Comparison of ENCODE assay signal across 21 mouse cellular contexts in genomic region chr2:154233426-154233825, GRCm38 (mm10). TPM values are rescaled to one million over a fixed set of nuclear protein-coding genes. Genes with fewer than 3 reads are reported as not detected.
DNase-seq lines count a peak whose midpoint lies in the region; ATAC-seq and TF ChIP-seq lines count a peak whose summit lies in the region.
"Had no signal": no experiment of that assay in that cellular context is flagged by ENCODE, and none has a peak within 500 bp of the region (broad histone marks: within the 10 kb centered on the region; RNA-seq: fewer than 3 reads in every experiment).

No protein-coding gene starts in this region.

- TF ChIP-seq POLR2A in heart, adult 2 months (IDR thresholded peaks at IDR 0.05; ENCODE audit: insufficient read depth, low read depth, low read length): no peak
- no peak for TF ChIP-seq POLR2A in lung, adult 2 months (IDR thresholded peaks at IDR 0.05; ENCODE audit: borderline replicate concordance, extremely low read depth, low read depth, low read length)

- H3K27ac ChIP-seq in forebrain, embryonic 15.5 days (replicated peaks): no peak overlapping the region
- no peak overlapping the region for H3K27ac ChIP-seq in forebrain, embryonic 13.5 days
- no peak overlapping the region for H3K27ac ChIP-seq in heart, adult 2 months
- H3K27ac ChIP-seq: liver, embryonic 13.5 days; stomach, embryonic 15.5 days had no signal

- H3K4me3 ChIP-seq in forebrain, embryonic 15.5 days: no peak overlapping the region
- no peak overlapping the region for H3K4me3 ChIP-seq in forebrain, embryonic 13.5 days
- H3K4me3 ChIP-seq in heart, adult 2 months: no peak overlapping the region
- H3K4me3 ChIP-seq in lung, adult 2 months (replicated peaks; ENCODE audit: extremely low read depth, low read depth, low read length): no peak overlapping the region
- H3K4me3 ChIP-seq: heart, embryonic 12.5 days; liver, embryonic 13.5 days; stomach, embryonic 15.5 days had no signal

- H3K79me2 ChIP-seq in heart, adult 2 months (replicated peaks; ENCODE audit: control insufficient read depth, insufficient read depth, low read length): no peaks in the 10 kb centered on the region

- no peaks in the 10 kb centered on the region for H3K36me3 ChIP-seq in forebrain, embryonic 15.5 days
- H3K36me3 ChIP-seq in forebrain, embryonic 13.5 days (ENCODE audit: poor library complexity, severe bottlenecking): no peaks in the 10 kb centered on the region
- no peaks in the 10 kb centered on the region for H3K36me3 ChIP-seq in heart, adult 2 months (ENCODE audit: control insufficient read depth, insufficient read depth, low read length)
- H3K36me3 ChIP-seq: heart, embryonic 12.5 days; liver, embryonic 13.5 days; stomach, embryonic 15.5 days had no signal

- 72% methylated on average over 6 of the region's 6 CpGs for whole genome bisulfite sequencing in forebrain, embryonic 15.5 days
- 90% methylated on average over 6 of the region's 6 CpGs for WGBS in forebrain, embryonic 13.5 days
- WGBS in heart, adult 2 months: 87% methylated on average over 6 of the region's 6 CpGs
- 86% methylated on average over 6 of the region's 6 CpGs for WGBS in lung, adult 2 months

- no peaks in the 10 kb centered on the region for H3K27me3 ChIP-seq in forebrain, embryonic 15.5 days
- no peaks in the 10 kb centered on the region for H3K27me3 ChIP-seq in forebrain, embryonic 13.5 days
- no peaks in the 10 kb centered on the region for H3K27me3 ChIP-seq in heart, adult 2 months (ENCODE audit: control insufficient read depth, insufficient read depth, low read length)
- H3K27me3 ChIP-seq: heart, embryonic 12.5 days; liver, embryonic 13.5 days; stomach, embryonic 15.5 days had no signal

- intact Hi-C loops in heart, adult 2 months (cut with DNase I): no loop called here

- no peaks in the 10 kb centered on the region for H3K9me3 ChIP-seq in forebrain, embryonic 15.5 days
- H3K9me3 ChIP-seq in forebrain, embryonic 13.5 days (replicated peaks): no peaks in the 10 kb centered on the region
- H3K9me3 ChIP-seq: heart, embryonic 12.5 days; liver, embryonic 13.5 days; stomach, embryonic 15.5 days had no signal

- H3K4me2 ChIP-seq in forebrain, embryonic 15.5 days (replicated peaks): no peak overlapping the region
- H3K4me2 ChIP-seq in forebrain, embryonic 13.5 days: no peak overlapping the region
- H3K4me2 ChIP-seq: heart, embryonic 12.5 days; liver, embryonic 13.5 days; stomach, embryonic 15.5 days had no signal

- peak; percentile 18 for DNase-seq in right cerebral cortex, adult 18-20 months
- DNase-seq in right cerebral cortex, postnatal 36 days (ENCODE audit: low spot score in 2 of 2): no peak
- DNase-seq in layer of hippocampus, adult 11-12 months (ENCODE audit: low spot score): peak; percentile 39
- no peak for DNase-seq in heart, adult 2 months
- no peak for DNase-seq in c-Kit-positive CD71-positive TER-119-positive erythroid progenitor cells, embryonic 14.5 days (ENCODE audit: low spot score)
- DNase-seq in lung, adult 2 months: no peak
- DNase-seq: gastrocnemius, postnatal 14 days; kidney, postnatal 14 days; liver, embryonic 13.5 days; lung, postnatal 10 days; thymus, postnatal 4 days had no signal

- TF ChIP-seq CTCF in heart, adult 2 months (IDR thresholded peaks at IDR 0.05): no peak
- TF ChIP-seq CTCF in lung, adult 2 months (IDR thresholded peaks at IDR 0.05; ENCODE audit: insufficient read depth, low read length): no peak

- H3K4me1 ChIP-seq in forebrain, embryonic 15.5 days: peaks cover 14% of the 10 kb centered on the region; the same call in 1 of the 2 replicates
- H3K4me1 ChIP-seq in forebrain, embryonic 13.5 days: no peaks in the 10 kb centered on the region
- no peaks in the 10 kb centered on the region for H3K4me1 ChIP-seq in heart, adult 2 months (ENCODE audit: control insufficient read depth, insufficient read depth, low read length)
- no peaks in the 10 kb centered on the region for H3K4me1 ChIP-seq in lung, adult 2 months (ENCODE audit: control insufficient read depth, insufficient read depth, low read length)
- H3K4me1 ChIP-seq: heart, embryonic 12.5 days; liver, embryonic 13.5 days; stomach, embryonic 15.5 days had no signal

- peak; percentile 61 for ATAC-seq in forebrain, embryonic 15.5 days (replicated peaks)
- no peak for ATAC-seq in forebrain, embryonic 13.5 days
- ATAC-seq: intestine, embryonic 16.5 days had no signal

- TF ChIP-seq EP300 in heart, adult 2 months (IDR thresholded peaks at IDR 0.05; ENCODE audit: insufficient read depth, low read depth, low read length): no peak

- no peak overlapping the region for H3K9ac ChIP-seq in forebrain, embryonic 15.5 days (replicated peaks)
- H3K9ac ChIP-seq in forebrain, embryonic 13.5 days: no peak overlapping the region
- no peak overlapping the region for H3K9ac ChIP-seq in heart, adult 2 months (ENCODE audit: low read depth, low read length)
- H3K9ac ChIP-seq: heart, embryonic 12.5 days; liver, embryonic 13.5 days; stomach, embryonic 15.5 days had no signal

RNA-seq across cellular contexts. Expression of gene Bpifb5, which starts 9.9 kb away (rescaled TPM):
- polyA plus RNA-seq in forebrain, embryonic 15.5 days (2015; fragmentation: Nextera tagmentation; extraction: Ambion mirVana): 0.43 TPM in 1 of 2 replicates, not detected in the other
- not detected in 2 replicates for polyA plus RNA-seq in forebrain, embryonic 13.5 days (2015; fragmentation: Nextera tagmentation; extraction: Ambion mirVana)
- not detected for total RNA-seq in heart, adult 2 months (2021)
- 0.08 TPM in 1 of 2 replicates, not detected in the other for polyA plus RNA-seq in heart, adult 2 months (2012; rRNA removed)
- polyA plus RNA-seq in lung, adult 2 months (2012; rRNA removed): 7.2 and 9.0 TPM in 2 replicates
- total RNA-seq: adrenal gland, adult 18-20 months; gastrocnemius, postnatal 14 days; left cerebral cortex, postnatal 14 days had no signal
- polyA plus RNA-seq: liver, embryonic 13.5 days; small intestine, adult 2 months had no signal

RNA-seq across cellular contexts. Expression of gene Bpifb9a, which starts 24.2 kb away (rescaled TPM):
- polyA plus RNA-seq in forebrain, embryonic 15.5 days (2015; fragmentation: Nextera tagmentation; extraction: Ambion mirVana): not detected in 2 replicates
- polyA plus RNA-seq in forebrain, embryonic 13.5 days (2015; fragmentation: Nextera tagmentation; extraction: Ambion mirVana): not detected in 2 replicates
- not detected for total RNA-seq in heart, adult 2 months (2021)
- polyA plus RNA-seq in heart, adult 2 months (2012; rRNA removed): not detected in 2 replicates
- polyA plus RNA-seq in lung, adult 2 months (2012; rRNA removed): not detected in 2 replicates
- total RNA-seq: adrenal gland, adult 18-20 months; gastrocnemius, postnatal 14 days; hematopoietic stem cell, adult 5-6 weeks; left cerebral cortex, postnatal 14 days had no signal
- polyA plus RNA-seq: embryonic facial prominence, embryonic 11.5 days; intestine, embryonic 16.5 days; liver, embryonic 13.5 days; small intestine, adult 2 months; stomach, embryonic 15.5 days had no signal

RNA-seq across cellular contexts. Expression of gene Bpifb1, which starts 42.8 kb away (rescaled TPM):
- polyA plus RNA-seq in forebrain, embryonic 15.5 days (2015; fragmentation: Nextera tagmentation; extraction: Ambion mirVana): 0.31 and 0.33 TPM in 2 replicates
- 0.18 TPM in 1 of 2 replicates, not detected in the other for polyA plus RNA-seq in forebrain, embryonic 13.5 days (2015; fragmentation: Nextera tagmentation; extraction: Ambion mirVana)
- under 1 TPM in 1 of 2 experiments, not detected in 1; 0.14 TPM for total RNA-seq in heart, adult 2 months (2021)
- polyA plus RNA-seq in heart, adult 2 months (2012; rRNA removed): 65.7 TPM in 1 of 2 replicates, not detected in the other
- polyA plus RNA-seq in lung, adult 2 months (2012; rRNA removed): 103 and 136 TPM in 2 replicates
- total RNA-seq: adrenal gland, adult 18-20 months; gastrocnemius, postnatal 14 days; hematopoietic stem cell, adult 5-6 weeks had no signal
- polyA plus RNA-seq: embryonic facial prominence, embryonic 11.5 days; small intestine, adult 2 months had no signal

Comparison
In these comparisons a context has a peak if more than half of its experiments do, and no peak if none do; other contexts are left out.
1. DNase-seq: peak in right cerebral cortex, adult 18-20 months (single experiment) and layer of hippocampus, adult 11-12 months (single experiment); none in right cerebral cortex, postnatal 36 days (0 of 2), heart, adult 2 months (0 of 2), c-Kit-positive CD71-positive TER-119-positive erythroid progenitor cells, embryonic 14.5 days (single experiment) and lung, adult 2 months (single experiment).